Mouse (Mus musculus) midbrain, embryonic 10.5 days (tissue): ENCODE measurements around the gene Tnks2. TPM values are rescaled to one million over a fixed set of nuclear protein-coding genes. Genes with fewer than 3 reads are reported as not detected.

Experiments used
- DNase-seq: peaks from one replicate; pipeline ENCODE4 v3.0.0-alpha.2; 2017; ENCODE audit warnings: low spot score
- H3K27ac ChIP-seq: fragments of 300-500 bp; sonication (generic); replicated peaks from 2 replicates; pipeline ENCODE4 v1.5.1; 2016; ENCODE audit warnings: mild to moderate bottlenecking
- H3K27me3 ChIP-seq: fragments of 300-500 bp; sonication (generic); 2 replicates; pipeline ENCODE4 v1.6.1; 2016; ENCODE audit warnings: low read depth, mild to moderate bottlenecking; ENCODE audit not compliant: poor library complexity, severe bottlenecking
- H3K36me3 ChIP-seq: fragments of 300-500 bp; sonication (generic); 2 replicates; pipeline ENCODE4 v1.6.1; 2016; ENCODE audit warnings: mild to moderate bottlenecking, moderate library complexity
- H3K4me1 ChIP-seq: fragments of 300-500 bp; sonication (generic); 2 replicates; pipeline ENCODE4 v1.6.1; 2016
- H3K4me3 ChIP-seq: fragments of 300-500 bp; sonication (generic); 2 replicates; pipeline ENCODE4 v1.5.1; 2016; ENCODE audit warnings: mild to moderate bottlenecking, moderate library complexity
- H3K9me3 ChIP-seq: fragments of 300-500 bp; sonication (generic); replicated peaks from 2 replicates; pipeline ENCODE4 v1.6.1; 2016; ENCODE audit warnings: mild to moderate bottlenecking
- WGBS: fragments of 180-500 bp; shearing (Covaris S2); methylation state at CpG from one replicate; pipeline ENCODE4 v1.1.7; 2016; 5-methylcytosine and 5-hydroxymethylcytosine counted together
- polyA plus RNA-seq: library from polyadenylated mRNA; unstranded; fragments of >200 nt; fragmentation: Nextera tagmentation; extraction: Ambion mirVana; gene quantifications from 2 replicates; pipeline ENCODE4 v1.2.1, GENCODE M21; 2016

Gene Tnks2
- polyA plus RNA-seq, 1 experiment from 2014 or later, result 47.3 TPM

GRCm38 (mm10) chr19:36929816-36930215, 95.8 kb downstream of the Tnks2 start:
- no peak overlapping the region for H3K4me3 ChIP-seq

GRCm38 (mm10) chr19:36932097-36932496, 98.1 kb downstream of the Tnks2 start:
- DNase-seq, result no peak
- H3K36me3 ChIP-seq, result peaks cover 19% of the 10 kb centered on the region
- peaks cover 12% of the 10 kb centered on the region for H3K4me1 ChIP-seq
- H3K4me3 ChIP-seq, result no peak overlapping the region
- no peaks in the 10 kb centered on the region for H3K9me3 ChIP-seq
- no peaks in the 10 kb centered on the region for H3K27me3 ChIP-seq
- no peak overlapping the region for H3K27ac ChIP-seq

More at GRCm38 (mm10) chr19:36929816-36930215, 95.8 kb downstream of the Tnks2 start:
- no peak overlapping the region for H3K27ac ChIP-seq
- no peaks in the 10 kb centered on the region for H3K9me3 ChIP-seq
- H3K36me3 ChIP-seq, result peaks cover 6% of the 10 kb centered on the region; the same call in 1 of the 2 replicates
- DNase-seq, result no peak
- H3K4me1 ChIP-seq, result peaks cover 23% of the 10 kb centered on the region
- no peaks in the 10 kb centered on the region for H3K27me3 ChIP-seq

GRCm38 (mm10) chr19:36932613-36933012, 98.6 kb downstream of the Tnks2 start:
- 85% methylated on average over 2 of the region's 2 CpGs for WGBS
- Histone ChIP-seq H3K4me3 (no peak overlapping the region), H3K27ac (no peak overlapping the region), H3K4me1 (peaks cover 7% of the 10 kb centered on the region; the same call in 1 of the 2 replicates), H3K9me3 (no peaks in the 10 kb centered on the region), H3K36me3 (peaks cover 19% of the 10 kb centered on the region), H3K27me3 (no peaks in the 10 kb centered on the region)
- no peak for DNase-seq

GRCm38 (mm10) chr19:36936285-36936684, 102.3 kb downstream of the Tnks2 start:
- no peak for DNase-seq
- Histone ChIP-seq H3K27ac (no peak overlapping the region), H3K4me3 (no peak overlapping the region), H3K36me3 (peaks cover 24% of the 10 kb centered on the region), H3K4me1 (no peaks in the 10 kb centered on the region), H3K9me3 (no peaks in the 10 kb centered on the region), H3K27me3 (no peaks in the 10 kb centered on the region)
- WGBS, result 90% methylated on average over 4 of the region's 4 CpGs

- Histone ChIP-seq H3K9me3 (no peaks in the 10 kb centered on the region), H3K4me1 (no peaks in the 10 kb centered on the region), H3K36me3 (peaks cover 27% of the 10 kb centered on the region), H3K27ac (no peak overlapping the region), H3K27me3 (no peaks in the 10 kb centered on the region), H3K4me3 (no peak overlapping the region)
- no peak for DNase-seq
Observed at GRCm38 (mm10) chr19:36938008-36938407, 104.0 kb downstream of the Tnks2 start.

- 91% methylated on average over 1 of the region's 1 CpGs for WGBS
- Histone ChIP-seq H3K4me3 (no peak overlapping the region), H3K9me3 (no peaks in the 10 kb centered on the region), H3K27me3 (no peaks in the 10 kb centered on the region), H3K27ac (no peak overlapping the region), H3K4me1 (no peaks in the 10 kb centered on the region), H3K36me3 (peaks cover 36% of the 10 kb centered on the region)
- DNase-seq, result no peak
Observed at GRCm38 (mm10) chr19:36940064-36940463, 106.0 kb downstream of the Tnks2 start.

Other genes with a start within 250 kb of the Tnks2 start
- gene Ppp1r3c, start 97.6 kb upstream of the Tnks2 start, polyA plus RNA-seq, result 1.6 and 2.0 TPM in 2 replicates
- 23.9 and 33.3 TPM in 2 replicates for gene Fgfbp3, start 85.4 kb downstream of the Tnks2 start, polyA plus RNA-seq
- 17.5 and 19.2 TPM in 2 replicates for gene Btaf1, start 91.8 kb downstream of the Tnks2 start, polyA plus RNA-seq